Mouse (Mus musculus) limb, embryonic 11.5 days (tissue): Measurements from ENCODE around the gene Htr2c. TPM values are rescaled to one million over a fixed set of nuclear protein-coding genes. Genes with fewer than 3 reads are reported as not detected.

Experiments used
- ATAC-seq: fragments of 200-750 bp; cut with Nextera tagmentation; 2 replicates; pipeline ENCODE4 v1.8.0; 2017; ENCODE audit warnings: low read depth; ENCODE audit not compliant: insufficient number of reproducible peaks, low FRiP score, low TSS enrichment
- DNase-seq: peaks from one replicate; pipeline ENCODE4 v3.0.0-alpha.2; 2015; ENCODE audit warnings: low spot score
- H3K27ac ChIP-seq: fragments of 300-500 bp; sonication (generic); replicated peaks from 2 replicates; pipeline ENCODE4 v1.5.1; 2014; ENCODE audit warnings: low read depth, mild to moderate bottlenecking, low read length
- H3K27me3 ChIP-seq: fragments of 300-500 bp; sonication (generic); 2 replicates; pipeline ENCODE4 v1.6.1; 2014; ENCODE audit warnings: mild to moderate bottlenecking, low read length, mixed read lengths; ENCODE audit not compliant: control insufficient read depth, insufficient read depth
- H3K36me3 ChIP-seq: fragments of 300-500 bp; sonication (generic); 2 replicates; pipeline ENCODE4 v1.6.1; 2014; ENCODE audit warnings: mild to moderate bottlenecking, low read length, moderate library complexity, mixed read lengths; ENCODE audit not compliant: control insufficient read depth, insufficient read depth
- H3K4me1 ChIP-seq: fragments of 300-500 bp; sonication (generic); 2 replicates; pipeline ENCODE4 v1.6.1; 2014; ENCODE audit warnings: low read length, mixed read lengths; ENCODE audit not compliant: control insufficient read depth, insufficient read depth
- H3K4me2 ChIP-seq: fragments of 300-500 bp; sonication (generic); 2 replicates; pipeline ENCODE4 v1.6.1; 2014; ENCODE audit warnings: low read depth, mild to moderate bottlenecking, moderate library complexity; ENCODE audit not compliant: severe bottlenecking
- H3K4me3 ChIP-seq: fragments of 300-500 bp; sonication (generic); 2 replicates; pipeline ENCODE4 v1.5.1; 2014; ENCODE audit warnings: low read depth, low read length
- H3K9ac ChIP-seq: fragments of 300-500 bp; sonication (generic); 2 replicates; pipeline ENCODE4 v1.6.1; 2014; ENCODE audit warnings: mild to moderate bottlenecking, low read length
- H3K9me3 ChIP-seq: fragments of 300-500 bp; sonication (generic); 2 replicates; pipeline ENCODE4 v1.6.1; 2016; ENCODE audit warnings: low read length; ENCODE audit not compliant: control insufficient read depth
- WGBS: fragments of 180-500 bp; shearing (Covaris S2); extraction: QIAGEN DNeasy Blood & Tissue Kit; methylation state at CpG from one replicate; pipeline ENCODE4 v1.1.7; 2014; 5-methylcytosine and 5-hydroxymethylcytosine counted together
- polyA plus RNA-seq: library from polyadenylated mRNA; unstranded; fragments of >200 nt; fragmentation: Nextera tagmentation; extraction: Ambion mirVana; gene quantifications from 2 replicates; pipeline ENCODE4 v1.2.1, GENCODE M21; 2014

The Htr2c gene
- polyA plus RNA-seq: not detected in 2 replicates

DNA sequence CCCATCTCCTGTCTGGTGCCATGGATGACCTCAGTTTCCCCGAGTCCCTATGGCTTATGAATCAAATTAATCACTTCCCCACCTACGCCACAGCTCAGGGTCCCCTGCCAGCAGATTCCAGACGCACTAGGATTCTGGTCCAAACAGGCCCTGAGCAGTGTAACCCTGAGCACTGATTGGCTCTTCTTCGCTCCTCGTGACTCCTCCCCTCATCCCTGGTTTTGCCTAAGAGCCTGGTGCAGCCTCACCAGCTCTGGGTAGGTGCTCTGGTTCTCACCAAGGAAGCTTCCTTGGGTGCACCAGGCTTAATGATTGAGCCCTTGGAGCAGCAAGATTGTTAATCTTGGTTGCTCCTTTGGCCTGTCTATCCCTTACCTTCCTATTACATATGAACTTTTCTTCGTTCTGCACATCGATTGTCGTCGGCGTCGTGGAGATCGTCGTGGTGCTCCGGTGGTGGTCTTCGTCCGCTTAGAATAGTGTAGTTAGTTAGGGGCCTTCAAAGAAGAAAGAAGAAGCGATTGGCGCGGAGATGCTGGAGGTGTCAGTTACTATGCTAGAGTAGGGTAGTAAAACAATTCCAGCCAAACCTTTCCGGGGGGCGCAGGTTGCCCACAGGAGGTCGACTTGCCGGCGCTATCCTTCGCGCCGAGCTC lies at the start of gene Htr2c:
Gene Htr2c, plus strand, starts transcription at position 256 of the 656 bp plus-strand sequence.
- peak within 1 kb of the TSS; percentile 19; the same call in 1 of the 2 replicates for H3K4me3 ChIP-seq
- H3K36me3 ChIP-seq: no peaks in the 10 kb centered on the region
- 27% methylated on average over 26 of the region's 27 CpGs for WGBS
- H3K27me3 ChIP-seq: peaks cover 18% of the 10 kb centered on the region; the same call in 1 of the 2 replicates
- ATAC-seq (0 out of 2 replicates have a peak, but pooled peaks have one; percentile 60), DNase-seq (peak; percentile 22)
- H3K4me2 ChIP-seq: peak within 1 kb of the TSS; percentile 41
- no peaks in the 10 kb centered on the region for H3K9me3 ChIP-seq
- H3K27ac ChIP-seq: no peak within 1 kb of the TSS
- no peak within 1 kb of the TSS for H3K9ac ChIP-seq
- no peaks in the 10 kb centered on the region for H3K4me1 ChIP-seq

- no peak overlapping the region for H3K4me3 ChIP-seq
- no peak overlapping the region for H3K27ac ChIP-seq
- DNase-seq: no peak
- no peaks in the 10 kb centered on the region for H3K36me3 ChIP-seq
- no peaks in the 10 kb centered on the region for H3K9me3 ChIP-seq
- H3K4me1 ChIP-seq: no peaks in the 10 kb centered on the region
- 69% methylated on average over 1 of the region's 1 CpGs for WGBS
- ATAC-seq: no peak
- H3K9ac ChIP-seq: no peak overlapping the region
- H3K4me2 ChIP-seq: no peak overlapping the region
- H3K27me3 ChIP-seq: no peaks in the 10 kb centered on the region
These were observed 34.1 kb upstream of the Htr2c start for GRCm38 (mm10) chrX:146928251-146928650.

GRCm38 (mm10) chrX:146936332-146936731 lies 26.0 kb upstream of the Htr2c start:
- Histone ChIP-seq H3K36me3 (no peaks in the 10 kb centered on the region), H3K27ac (no peak overlapping the region), H3K4me3 (no peak overlapping the region), H3K27me3 (no peaks in the 10 kb centered on the region), H3K9ac (no peak overlapping the region), H3K4me1 (no peaks in the 10 kb centered on the region), H3K4me2 (no peak overlapping the region), H3K9me3 (no peaks in the 10 kb centered on the region)
- ATAC-seq (no peak), DNase-seq (no peak)

- DNase-seq: no peak
- Histone ChIP-seq H3K9ac (no peak overlapping the region), H3K9me3 (no peaks in the 10 kb centered on the region), H3K4me2 (no peak overlapping the region), H3K4me3 (no peak overlapping the region), H3K27me3 (no peaks in the 10 kb centered on the region), H3K36me3 (no peaks in the 10 kb centered on the region), H3K4me1 (no peaks in the 10 kb centered on the region), H3K27ac (no peak overlapping the region)
- no peak for ATAC-seq
- WGBS: 86% methylated on average over 2 of the region's 2 CpGs
These were observed 16.0 kb upstream of the Htr2c start for GRCm38 (mm10) chrX:146946216-146946886.

DNA sequence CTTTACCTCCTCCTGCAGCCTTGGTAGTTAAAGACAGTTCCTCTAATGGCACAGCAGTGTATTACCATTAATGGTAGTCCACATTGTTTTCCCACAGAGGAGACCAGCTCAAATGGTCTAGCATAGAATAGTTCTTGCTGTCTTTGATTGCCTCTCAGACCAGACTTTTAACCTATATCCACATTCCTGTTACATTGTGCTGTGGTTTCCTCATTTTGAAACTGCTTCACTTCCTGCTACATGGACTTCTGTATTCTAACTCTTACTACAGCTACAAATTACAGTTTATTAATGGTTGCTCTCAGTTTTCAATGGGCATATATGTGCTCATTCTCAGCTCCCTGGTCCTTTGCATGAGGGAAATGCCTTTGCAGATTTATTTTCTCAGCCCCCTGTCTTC lies 15.3 kb upstream of the Htr2c start:
- no peak overlapping the region for H3K9ac ChIP-seq
- H3K27me3 ChIP-seq: no peaks in the 10 kb centered on the region
- DNase-seq (no peak), ATAC-seq (no peak)
- no peak overlapping the region for H3K27ac ChIP-seq
- no peaks in the 10 kb centered on the region for H3K4me1 ChIP-seq
- no peaks in the 10 kb centered on the region for H3K9me3 ChIP-seq
- H3K36me3 ChIP-seq: no peaks in the 10 kb centered on the region
- H3K4me2 ChIP-seq: no peak overlapping the region
- no peak overlapping the region for H3K4me3 ChIP-seq

DNA sequence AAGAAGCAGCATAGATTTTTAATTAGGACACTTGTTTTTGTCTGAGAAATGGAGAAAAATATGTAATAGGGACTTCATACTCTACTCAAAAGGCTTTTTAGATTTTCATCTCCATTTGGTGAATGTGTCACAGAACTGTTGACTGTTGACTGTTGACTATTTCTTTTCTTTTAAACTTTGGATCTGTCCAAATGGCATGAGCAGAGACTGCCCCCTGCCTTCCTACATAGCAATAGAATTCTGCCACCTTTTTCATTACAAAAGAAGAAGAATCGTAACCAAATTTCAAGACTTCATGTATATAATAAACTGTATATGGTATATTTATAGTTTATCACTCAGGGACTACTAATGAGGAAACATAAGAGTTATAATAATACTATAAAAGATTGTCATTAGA lies 3.7 kb upstream of the Htr2c start:
- H3K4me3 ChIP-seq: no peak overlapping the region
- no peaks in the 10 kb centered on the region for H3K9me3 ChIP-seq
- ATAC-seq: no peak
- H3K36me3 ChIP-seq: no peaks in the 10 kb centered on the region
- H3K27ac ChIP-seq: no peak overlapping the region
- H3K4me2 ChIP-seq: no peak overlapping the region
- 87% methylated on average over 1 of the region's 1 CpGs for WGBS
- DNase-seq: no peak
- peaks cover 16% of the 10 kb centered on the region; the same call in 1 of the 2 replicates for H3K27me3 ChIP-seq
- H3K4me1 ChIP-seq: no peaks in the 10 kb centered on the region
- no peak overlapping the region for H3K9ac ChIP-seq

DNA sequence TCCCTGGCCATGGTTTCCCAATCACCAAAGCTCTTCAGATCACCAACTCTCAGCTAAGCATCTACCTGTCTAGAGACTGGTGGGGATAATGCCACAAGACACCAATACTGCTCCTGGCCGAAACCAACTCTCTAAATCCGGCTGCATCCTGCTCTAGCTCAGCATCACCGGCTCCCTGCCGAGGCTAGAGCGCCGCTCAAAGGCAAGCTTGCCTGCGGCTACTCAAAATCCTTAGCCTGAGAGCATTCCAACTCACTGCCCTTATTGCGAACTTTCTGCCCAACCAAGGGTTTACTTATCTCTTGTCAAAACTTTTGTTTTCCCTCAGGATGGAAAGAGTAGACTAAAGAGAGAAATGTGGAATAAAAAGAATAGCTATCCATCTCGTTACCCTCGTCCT lies 2.4 kb upstream of the Htr2c start:
- Histone ChIP-seq H3K4me3 (no peak overlapping the region), H3K4me1 (no peaks in the 10 kb centered on the region), H3K9me3 (no peaks in the 10 kb centered on the region), H3K36me3 (no peaks in the 10 kb centered on the region), H3K27ac (no peak overlapping the region), H3K27me3 (peaks cover 18% of the 10 kb centered on the region; the same call in 1 of the 2 replicates), H3K4me2 (no peak overlapping the region), H3K9ac (no peak overlapping the region)
- DNase-seq (no peak), ATAC-seq (no peak)
- WGBS: 27% methylated on average over 10 of the region's 10 CpGs

- Histone ChIP-seq H3K4me3 (peak overlapping the region; percentile 19; the same call in 1 of the 2 replicates), H3K36me3 (no peaks in the 10 kb centered on the region), H3K27me3 (peaks cover 18% of the 10 kb centered on the region; the same call in 1 of the 2 replicates), H3K9me3 (no peaks in the 10 kb centered on the region), H3K4me2 (peak overlapping the region; percentile 41), H3K9ac (no peak overlapping the region), H3K4me1 (no peaks in the 10 kb centered on the region), H3K27ac (no peak overlapping the region)
- no peak for ATAC-seq
- 29% methylated on average over 37 of the region's 37 CpGs for WGBS
- DNase-seq: peak; percentile 50
These were observed 718 bp downstream of the Htr2c start for GRCm38 (mm10) chrX:146962914-146963547.
